Mouse (Mus musculus) liver, embryonic 14.5 days (tissue): ENCODE results near the gene Hivep3.

Experiments
- CTCF ChIP-seq: IDR thresholded peaks from 2 replicates; pipeline ENCODE4 v1.5.1; 2016; ENCODE audit warnings: antibody characterized with exemption, low read depth, control low read depth
- EP300 ChIP-seq: IDR thresholded peaks from 2 replicates; pipeline ENCODE4 v1.6.1; 2016; ENCODE audit warnings: antibody characterized with exemption, low read depth

DNA sequence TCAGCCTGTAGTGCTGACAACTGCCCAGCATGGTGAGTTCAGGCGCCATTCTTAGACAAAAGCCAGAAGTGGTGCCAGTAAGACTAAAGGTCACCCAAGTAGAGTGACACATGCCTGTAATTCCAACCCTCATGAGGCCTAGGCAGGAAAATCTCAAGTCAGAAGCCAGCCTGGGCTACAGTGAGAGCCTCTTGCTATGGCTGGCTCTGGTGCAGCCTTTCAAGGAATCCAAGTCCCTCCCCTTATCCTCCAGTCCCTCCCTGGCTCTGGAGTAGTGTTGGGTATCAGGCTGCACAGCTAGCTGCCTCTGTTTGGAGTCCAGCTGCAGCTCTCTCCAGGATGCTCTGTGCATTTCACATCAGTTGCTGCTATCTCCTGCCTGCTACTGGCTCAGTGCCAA is 408.2 kb downstream of the Hivep3 start:
- TF ChIP-seq EP300 (no peak), CTCF (no peak)
